Mouse (Mus musculus) stomach, postnatal 0 days (tissue): ENCODE results near the gene Thrsp. TPM values are rescaled to one million over a fixed set of nuclear protein-coding genes. Genes with fewer than 3 reads are reported as not detected.

Experiments used
- ATAC-seq: fragments of 200-750 bp; cut with Nextera tagmentation; 2 replicates; pipeline ENCODE4 v1.8.0; 2017; ENCODE audit not compliant: low FRiP score, low TSS enrichment
- DNase-seq: peaks from one replicate; pipeline ENCODE4 v3.0.0-alpha.2; 2016; ENCODE audit warnings: low spot score
- H3K27ac ChIP-seq: fragments of 300-500 bp; sonication (generic); replicated peaks from 2 replicates; pipeline ENCODE4 v1.5.1; 2014; ENCODE audit warnings: mild to moderate bottlenecking, control low read depth
- H3K27me3 ChIP-seq: fragments of 300-500 bp; sonication (generic); 2 replicates; pipeline ENCODE4 v1.6.1; 2014; ENCODE audit warnings: low read length; ENCODE audit not compliant: control insufficient read depth, insufficient read depth
- H3K36me3 ChIP-seq: fragments of 300-500 bp; sonication (generic); 2 replicates; pipeline ENCODE4 v1.6.1; 2014; ENCODE audit warnings: low read length, mixed read lengths; ENCODE audit not compliant: control insufficient read depth, insufficient read depth
- H3K4me1 ChIP-seq: fragments of 300-500 bp; sonication (generic); replicated peaks from 2 replicates; pipeline ENCODE4 v1.6.1; 2014; ENCODE audit warnings: antibody characterized with exemption; ENCODE audit not compliant: control insufficient read depth, insufficient read depth
- H3K4me2 ChIP-seq: fragments of 300-500 bp; sonication (generic); replicated peaks from 2 replicates; pipeline ENCODE4 v1.6.1; 2014; ENCODE audit warnings: low read depth, mild to moderate bottlenecking, control low read depth, moderate library complexity
- H3K4me3 ChIP-seq: fragments of 300-500 bp; sonication (generic); 2 replicates; pipeline ENCODE4 v1.5.1; 2014; ENCODE audit warnings: low read depth, low read length, control low read depth
- H3K9ac ChIP-seq: fragments of 300-500 bp; sonication (generic); 2 replicates; pipeline ENCODE4 v1.6.1; 2014; ENCODE audit warnings: mild to moderate bottlenecking, low read length, control low read depth, mixed read lengths
- H3K9me3 ChIP-seq: fragments of 300-500 bp; sonication (generic); 2 replicates; pipeline ENCODE4 v1.6.1; 2016; ENCODE audit warnings: low read length; ENCODE audit not compliant: control insufficient read depth
- CTCF ChIP-seq: IDR thresholded peaks from 2 replicates; pipeline ENCODE4 v1.5.1; 2016; ENCODE audit warnings: antibody characterized with exemption, low read depth, mild to moderate bottlenecking, moderate library complexity
- EP300 ChIP-seq: optimal IDR thresholded peaks from 2 replicates; pipeline ENCODE3; 2016; ENCODE audit warnings: antibody characterized with exemption
- WGBS: fragments of 180-500 bp; shearing (Covaris S2); extraction: QIAGEN DNeasy Blood & Tissue Kit; methylation state at CpG from one replicate; pipeline ENCODE4 v1.1.7; 2014; 5-methylcytosine and 5-hydroxymethylcytosine counted together
- polyA plus RNA-seq: library from polyadenylated mRNA; unstranded; fragments of >200 nt; fragmentation: Nextera tagmentation; extraction: Ambion mirVana; gene quantifications from 2 replicates; pipeline ENCODE4 v1.2.1, GENCODE M21; 2015

The Thrsp gene
- polyA plus RNA-seq, 1 experiment from 2014 or later: 1.4 TPM

DNA sequence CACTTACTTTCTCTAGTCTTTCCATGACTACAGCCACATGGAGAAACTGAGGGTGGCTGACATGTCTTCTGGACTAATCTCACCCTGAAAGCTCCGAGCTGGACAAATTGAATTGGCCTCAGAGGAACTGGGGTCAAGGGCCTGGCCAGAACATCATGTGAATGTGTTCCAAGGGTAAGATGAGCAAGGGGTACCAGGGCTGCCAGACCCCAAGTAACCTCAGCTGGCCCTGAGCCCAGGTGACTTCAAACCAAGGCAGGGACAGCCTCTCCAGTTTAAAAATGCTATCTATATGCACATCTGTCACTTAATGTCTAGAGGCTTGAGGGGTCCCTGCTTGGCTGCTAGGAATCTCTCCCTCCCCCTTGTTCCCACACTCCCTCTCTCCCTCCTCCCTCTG is 2.9 kb upstream of the Thrsp start:
- Histone ChIP-seq H3K4me1 (no peaks in the 10 kb centered on the region; the same call in 1 of the 2 replicates), H3K9ac (no peak overlapping the region), H3K9me3 (no peaks in the 10 kb centered on the region), H3K4me3 (no peak overlapping the region), H3K36me3 (no peaks in the 10 kb centered on the region), H3K27ac (no peak overlapping the region), H3K4me2 (no peak overlapping the region), H3K27me3 (no peaks in the 10 kb centered on the region)
- WGBS: 56% methylated on average over 1 of the region's 1 CpGs
- ATAC-seq (no peak), DNase-seq (no peak)
- no peak for TF ChIP-seq EP300
- TF ChIP-seq CTCF: no peak

- ATAC-seq: no peak
- TF ChIP-seq CTCF: no peak
- no peak for TF ChIP-seq EP300
- Histone ChIP-seq H3K4me2 (no peak overlapping the region), H3K36me3 (no peaks in the 10 kb centered on the region), H3K9me3 (no peaks in the 10 kb centered on the region), H3K4me1 (no peaks in the 10 kb centered on the region; the same call in 1 of the 2 replicates), H3K27me3 (no peaks in the 10 kb centered on the region), H3K9ac (no peak overlapping the region), H3K27ac (no peak overlapping the region), H3K4me3 (no peak overlapping the region)
- DNase-seq: no peak
- WGBS: 82% methylated on average over 5 of the region's 5 CpGs
These were observed 1.6 kb upstream of the Thrsp start for GRCm38 (mm10) chr7:97419163-97419562.

DNA sequence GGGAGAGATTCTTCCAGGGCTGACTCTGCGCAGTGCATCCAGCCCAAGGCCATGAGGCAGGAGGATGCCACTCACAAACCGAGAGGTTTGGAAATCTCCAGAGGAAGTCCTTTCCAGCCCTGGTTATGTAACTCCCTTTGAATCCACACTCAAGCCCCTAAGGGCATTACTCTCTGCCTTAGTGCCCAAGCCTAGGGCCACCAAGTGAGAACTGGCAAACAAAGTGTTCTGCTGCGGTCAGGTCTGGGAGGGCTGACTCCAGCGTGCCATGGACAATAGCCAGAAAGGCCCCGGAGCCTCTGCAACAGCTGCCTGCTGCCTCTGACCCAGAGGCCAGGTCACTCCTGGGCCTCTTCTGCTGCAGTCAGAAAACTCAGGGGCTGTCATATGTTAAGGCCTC is 1.2 kb upstream of the Thrsp start:
- TF ChIP-seq EP300: no peak
- TF ChIP-seq CTCF: no peak
- ATAC-seq: no peak
- no peaks in the 10 kb centered on the region for H3K27me3 ChIP-seq
- H3K4me1 ChIP-seq: no peaks in the 10 kb centered on the region; the same call in 1 of the 2 replicates
- no peaks in the 10 kb centered on the region for H3K36me3 ChIP-seq
- no peak overlapping the region for H3K4me3 ChIP-seq
- no peaks in the 10 kb centered on the region for H3K9me3 ChIP-seq
- H3K9ac ChIP-seq: no peak overlapping the region
- DNase-seq: no peak
- H3K4me2 ChIP-seq: no peak overlapping the region
- WGBS: 67% methylated on average over 5 of the region's 5 CpGs
- H3K27ac ChIP-seq: no peak overlapping the region

GRCm38 (mm10) chr7:97416473-97416872 is 1.1 kb downstream of the Thrsp start:
- Histone ChIP-seq H3K9ac (no peak overlapping the region), H3K9me3 (no peaks in the 10 kb centered on the region), H3K4me1 (no peaks in the 10 kb centered on the region; the same call in 1 of the 2 replicates), H3K4me2 (no peak overlapping the region), H3K27me3 (no peaks in the 10 kb centered on the region), H3K4me3 (no peak overlapping the region), H3K27ac (no peak overlapping the region), H3K36me3 (no peaks in the 10 kb centered on the region)
- no peak for TF ChIP-seq CTCF
- TF ChIP-seq EP300: no peak
- WGBS: 91% methylated on average over 4 of the region's 4 CpGs
- no peak for DNase-seq
- no peak for ATAC-seq

- H3K27me3 ChIP-seq: no peaks in the 10 kb centered on the region
- H3K36me3 ChIP-seq: peaks cover under 1% of the 10 kb centered on the region
- H3K9ac ChIP-seq: no peak overlapping the region
- no peak overlapping the region for H3K4me2 ChIP-seq
- H3K4me1 ChIP-seq: no peaks in the 10 kb centered on the region
- TF ChIP-seq CTCF: no peak
- TF ChIP-seq EP300: no peak
- H3K9me3 ChIP-seq: no peaks in the 10 kb centered on the region
- H3K27ac ChIP-seq: no peak overlapping the region
- H3K4me3 ChIP-seq: no peak overlapping the region
- DNase-seq: no peak
- ATAC-seq: peak; percentile 53; the same call in 1 of the 2 replicates
- WGBS: 35% methylated on average over 9 of the region's 9 CpGs
These were observed 2.4 kb downstream of the Thrsp start for GRCm38 (mm10) chr7:97414915-97415687.

- no peak for DNase-seq
- Histone ChIP-seq H3K27ac (no peak overlapping the region), H3K4me3 (no peak overlapping the region), H3K9me3 (no peaks in the 10 kb centered on the region), H3K9ac (no peak overlapping the region), H3K27me3 (no peaks in the 10 kb centered on the region), H3K4me2 (no peak overlapping the region), H3K36me3 (peaks cover 4% of the 10 kb centered on the region), H3K4me1 (no peaks in the 10 kb centered on the region)
- no peak for TF ChIP-seq CTCF
- TF ChIP-seq EP300: no peak
- ATAC-seq: no peak
- 76% methylated on average over 1 of the region's 1 CpGs for WGBS
These were observed 3.1 kb downstream of the Thrsp start for GRCm38 (mm10) chr7:97414426-97414825.
